15 mouse cellular contexts compared by ENCODE assay signal in genomic region chr7:91208083-91208852, GRCm38 (mm10).
DNase-seq lines count a peak whose midpoint lies in the region; ATAC-seq and TF ChIP-seq lines count a peak whose summit lies in the region.
"Had no signal": no experiment of that assay in that cellular context is flagged by ENCODE, and none has a peak within 500 bp of the region (broad histone marks: within the 10 kb centered on the region; RNA-seq: fewer than 3 reads in every experiment).

No protein-coding gene starts in this region.

- no peaks in the 10 kb centered on the region for H3K36me3 ChIP-seq in hindbrain, embryonic 11.5 days (ENCODE audit: control insufficient read depth, insufficient read depth, low read length)
- H3K36me3 ChIP-seq in hindbrain, embryonic 10.5 days = no peaks in the 10 kb centered on the region
- H3K36me3 ChIP-seq in forebrain, postnatal 0 days (ENCODE audit: insufficient read depth) = no peaks in the 10 kb centered on the region
- H3K36me3 ChIP-seq in midbrain, embryonic 13.5 days = no peaks in the 10 kb centered on the region
- H3K36me3 ChIP-seq: embryonic facial prominence, embryonic 12.5 days; heart, embryonic 12.5 days; intestine, embryonic 15.5 days had no signal

- ATAC-seq in hindbrain, embryonic 11.5 days (ENCODE audit: low FRiP score) = peak; percentile 54; the same call in 1 of the 2 replicates
- ATAC-seq in forebrain, postnatal 0 days = peak; percentile 96
- peak; percentile 83 for ATAC-seq in midbrain, embryonic 13.5 days
- no peak for ATAC-seq in activated CD4-positive, CD25-positive, alpha-beta regulatory T cell, adult 4 months
- ATAC-seq: intestine, embryonic 15.5 days; liver, postnatal 0 days had no signal

- no peak overlapping the region for H3K4me3 ChIP-seq in hindbrain, embryonic 11.5 days (ENCODE audit: low read depth, low read length)
- no peak overlapping the region for H3K4me3 ChIP-seq in hindbrain, embryonic 10.5 days
- H3K4me3 ChIP-seq in forebrain, postnatal 0 days (ENCODE audit: low read depth, low read length) = no peak overlapping the region
- H3K4me3 ChIP-seq in midbrain, embryonic 13.5 days (replicated peaks) = no peak overlapping the region
- H3K4me3 ChIP-seq: embryonic facial prominence, embryonic 12.5 days; gastrocnemius, adult 2 months; heart, embryonic 12.5 days; intestine, embryonic 15.5 days had no signal

- H3K4me2 ChIP-seq in hindbrain, embryonic 11.5 days (replicated peaks; ENCODE audit: low read depth, low read length) = no peak overlapping the region
- peak overlapping the region; percentile 6; the same call in 1 of the 2 replicates for H3K4me2 ChIP-seq in forebrain, postnatal 0 days (ENCODE audit: low read depth)
- no peak overlapping the region; the same call in 1 of the 2 replicates for H3K4me2 ChIP-seq in midbrain, embryonic 13.5 days (replicated peaks)
- H3K4me2 ChIP-seq: embryonic facial prominence, embryonic 12.5 days; heart, embryonic 12.5 days; intestine, embryonic 15.5 days had no signal

- H3K4me1 ChIP-seq in hindbrain, embryonic 11.5 days (replicated peaks; ENCODE audit: control insufficient read depth, insufficient read depth, low read length) = no peaks in the 10 kb centered on the region
- H3K4me1 ChIP-seq in hindbrain, embryonic 10.5 days (replicated peaks) = no peaks in the 10 kb centered on the region
- peaks cover 4% of the 10 kb centered on the region; the same call in 1 of the 2 replicates for H3K4me1 ChIP-seq in forebrain, postnatal 0 days (ENCODE audit: insufficient read depth)
- peaks cover 10% of the 10 kb centered on the region for H3K4me1 ChIP-seq in midbrain, embryonic 13.5 days (replicated peaks)
- H3K4me1 ChIP-seq: embryonic facial prominence, embryonic 12.5 days; heart, embryonic 12.5 days; intestine, embryonic 15.5 days had no signal

- H3K9ac ChIP-seq in hindbrain, embryonic 11.5 days (ENCODE audit: low read depth, low read length) = no peak overlapping the region
- no peak overlapping the region for H3K9ac ChIP-seq in forebrain, postnatal 0 days
- no peak overlapping the region for H3K9ac ChIP-seq in midbrain, embryonic 13.5 days (replicated peaks)
- H3K9ac ChIP-seq: embryonic facial prominence, embryonic 12.5 days; heart, embryonic 12.5 days; intestine, embryonic 15.5 days; liver, postnatal 0 days had no signal

- no peak overlapping the region for H3K27ac ChIP-seq in hindbrain, embryonic 11.5 days (ENCODE audit: low read depth, low read length)
- H3K27ac ChIP-seq in hindbrain, embryonic 10.5 days = no peak overlapping the region
- H3K27ac ChIP-seq in forebrain, postnatal 0 days (ENCODE audit: low read depth, low read length) = peak overlapping the region; percentile 74
- no peak overlapping the region for H3K27ac ChIP-seq in midbrain, embryonic 13.5 days
- H3K27ac ChIP-seq: embryonic facial prominence, embryonic 12.5 days; gastrocnemius, adult 2 months; intestine, embryonic 15.5 days had no signal

- 74% methylated on average over 5 of the region's 5 CpGs for WGBS in hindbrain, embryonic 11.5 days
- 80% methylated on average over 5 of the region's 5 CpGs for WGBS in hindbrain, embryonic 10.5 days
- WGBS in forebrain, postnatal 0 days = 24% methylated on average over 5 of the region's 5 CpGs
- WGBS in midbrain, embryonic 13.5 days = 38% methylated on average over 5 of the region's 5 CpGs

- H3K27me3 ChIP-seq in hindbrain, embryonic 11.5 days (ENCODE audit: control insufficient read depth, insufficient read depth, low read length) = no peaks in the 10 kb centered on the region
- no peaks in the 10 kb centered on the region for H3K27me3 ChIP-seq in hindbrain, embryonic 10.5 days (ENCODE audit: insufficient read depth, poor library complexity, severe bottlenecking)
- H3K27me3 ChIP-seq in forebrain, postnatal 0 days (ENCODE audit: insufficient read depth, low read length) = no peaks in the 10 kb centered on the region
- H3K27me3 ChIP-seq in midbrain, embryonic 13.5 days = no peaks in the 10 kb centered on the region
- H3K27me3 ChIP-seq: embryonic facial prominence, embryonic 12.5 days; heart, embryonic 12.5 days; intestine, embryonic 15.5 days had no signal

- H3K9me3 ChIP-seq in hindbrain, embryonic 11.5 days (ENCODE audit: control insufficient read depth, low read length) = no peaks in the 10 kb centered on the region
- H3K9me3 ChIP-seq in hindbrain, embryonic 10.5 days = no peaks in the 10 kb centered on the region
- H3K9me3 ChIP-seq in forebrain, postnatal 0 days (ENCODE audit: low read length) = no peaks in the 10 kb centered on the region
- no peaks in the 10 kb centered on the region for H3K9me3 ChIP-seq in midbrain, embryonic 13.5 days
- H3K9me3 ChIP-seq: embryonic facial prominence, embryonic 12.5 days; heart, embryonic 12.5 days; intestine, embryonic 15.5 days had no signal

- DNase-seq in hindbrain, embryonic 11.5 days (ENCODE audit: low spot score) = no peak
- DNase-seq in hindbrain, embryonic 10.5 days (ENCODE audit: low spot score) = no peak
- peak; percentile 86 for DNase-seq in brain, adult 2 months (ENCODE audit: low read depth, low spot score)
- peak; percentile 84 for DNase-seq in forebrain, postnatal 0 days
- no peak for DNase-seq in urinary bladder, adult 18-20 months (ENCODE audit: low spot score in 2 of 2)
- no peak for DNase-seq in cerebellum, postnatal 4 days (ENCODE audit: low spot score in 2 of 2)
- DNase-seq: cerebellum, adult 9-11 months; gastrocnemius, adult 2 months; kidney, postnatal 25 days; liver, postnatal 0 days had no signal

- no peak for TF ChIP-seq CTCF in forebrain, postnatal 0 days (IDR thresholded peaks at IDR 0.05; ENCODE audit: low read depth)

Comparison
In these comparisons a context has a peak if more than half of its experiments do, and no peak if none do; other contexts are left out.
1. DNase-seq: peak in brain, adult 2 months (single experiment) and forebrain, postnatal 0 days (single experiment); none in hindbrain, embryonic 11.5 days (single experiment), hindbrain, embryonic 10.5 days (single experiment), urinary bladder, adult 18-20 months (0 of 2) and cerebellum, postnatal 4 days (0 of 2).